Mouse (Mus musculus): Measurements from ENCODE around the gene Oca2.

- TF ChIP-seq POLR2A (IDR thresholded peaks at IDR 0.05; ENCODE audit: insufficient read depth, low read length) (no peak), CTCF (IDR thresholded peaks at IDR 0.05; ENCODE audit: low read depth, low read length) (no peak), EP300 (IDR thresholded peaks at IDR 0.05; ENCODE audit: insufficient read depth, low read depth, low read length) (no peak)
Measured at GRCm38 (mm10) chr7:56204877-56205276, 34.7 kb upstream of the Oca2 start.
